8 mouse cellular contexts compared by ENCODE assay signal in the genomic region with DNA sequence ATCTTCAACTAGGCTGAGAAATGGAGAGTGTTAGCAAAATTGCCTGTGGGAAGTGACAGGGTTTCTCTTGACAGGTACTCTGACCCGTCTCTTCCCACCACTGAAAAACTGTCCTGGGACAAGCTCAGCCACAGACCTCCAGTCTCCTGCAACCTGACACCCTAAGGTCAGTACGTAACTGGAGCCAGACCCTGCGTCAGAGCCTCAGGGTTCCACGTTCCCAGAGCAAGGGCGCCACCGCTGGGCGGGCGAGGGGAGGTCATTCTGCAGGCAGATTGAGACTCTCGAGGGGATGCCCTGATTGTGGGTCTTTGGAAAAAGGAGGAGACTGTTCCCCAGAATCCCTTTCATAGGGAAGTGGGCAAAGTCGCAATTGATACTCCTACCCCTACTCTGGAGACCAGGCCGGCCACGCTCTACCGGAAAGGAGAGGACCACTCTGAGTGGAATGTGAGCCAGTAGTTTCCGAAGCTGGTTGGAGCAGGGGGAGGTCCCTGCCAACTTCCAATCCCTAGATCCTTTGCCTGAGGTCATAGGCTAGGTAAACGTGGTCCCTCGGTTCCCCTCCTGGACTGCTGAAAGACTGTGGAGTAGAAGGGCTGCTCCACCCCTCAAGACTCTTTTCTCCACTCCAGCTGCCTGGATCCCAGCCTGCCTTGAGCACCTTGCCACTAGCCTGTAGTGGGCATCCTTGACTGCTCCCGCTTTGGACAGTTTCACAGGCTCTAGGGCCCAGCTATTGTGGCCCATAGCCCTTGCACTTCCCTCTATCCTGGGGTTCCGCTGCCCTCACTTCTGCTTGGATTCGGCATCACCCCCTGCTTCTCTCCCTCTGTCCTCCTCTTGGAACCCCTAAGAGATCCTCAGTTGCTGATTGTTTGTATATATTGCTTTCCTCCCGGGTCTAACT.
DNase-seq lines count a peak whose midpoint lies in the region; ATAC-seq lines count a peak whose summit lies in the region.

No protein-coding gene starts in this region.

- no peak overlapping the region for H3K9ac ChIP-seq in forebrain, embryonic 13.5 days
- H3K9ac ChIP-seq in hindbrain, embryonic 12.5 days = no peak overlapping the region
- H3K9ac ChIP-seq in liver, embryonic 11.5 days (ENCODE audit: low read depth, low read length) = no peak overlapping the region

- ATAC-seq in forebrain, embryonic 13.5 days = no peak; the same call in 1 of the 2 replicates
- ATAC-seq in hindbrain, embryonic 12.5 days (ENCODE audit: low FRiP score) = peak; percentile 56; the same call in 1 of the 2 replicates
- peak; percentile 58 for ATAC-seq in liver, embryonic 11.5 days (replicated peaks; ENCODE audit: low FRiP score)

- no peaks in the 10 kb centered on the region for H3K9me3 ChIP-seq in forebrain, embryonic 13.5 days (replicated peaks)
- no peaks in the 10 kb centered on the region for H3K9me3 ChIP-seq in hindbrain, embryonic 12.5 days (replicated peaks)
- no peaks in the 10 kb centered on the region for H3K9me3 ChIP-seq in liver, embryonic 11.5 days (ENCODE audit: control insufficient read depth, low read length)

- no peak overlapping the region for H3K4me3 ChIP-seq in forebrain, embryonic 13.5 days
- no peak overlapping the region for H3K4me3 ChIP-seq in hindbrain, embryonic 12.5 days
- no peak overlapping the region for H3K4me3 ChIP-seq in liver, embryonic 11.5 days (ENCODE audit: low read depth, low read length)

- DNase-seq in layer of hippocampus, postnatal 10 days (ENCODE audit: low spot score in 2 of 2) = peak; percentile 55 to 64
- no peak for DNase-seq in layer of hippocampus, postnatal 36 days
- DNase-seq in WW6 (ENCODE audit: low read depth, low spot score) = peak; percentile 59
- DNase-seq in liver, embryonic 11.5 days (ENCODE audit: low spot score) = peak; percentile 53
- DNase-seq in skeletal muscle tissue, adult 2 months (ENCODE audit: low read depth, low spot score) = peak; percentile 65
- DNase-seq in cerebellum, adult 18-20 months = no peak

- H3K27me3 ChIP-seq in forebrain, embryonic 13.5 days = 0 out of 2 replicates have a peak, but pooled peaks cover 5% of the 10 kb centered on the region
- peaks cover 19% of the 10 kb centered on the region for H3K27me3 ChIP-seq in hindbrain, embryonic 12.5 days
- peaks cover 9% of the 10 kb centered on the region; the same call in 1 of the 2 replicates for H3K27me3 ChIP-seq in liver, embryonic 11.5 days (replicated peaks; ENCODE audit: control insufficient read depth, insufficient read depth, low read length)

- 16% methylated on average over 20 of the region's 20 CpGs for WGBS in forebrain, embryonic 13.5 days
- 14% methylated on average over 20 of the region's 20 CpGs for WGBS in hindbrain, embryonic 12.5 days
- WGBS in liver, embryonic 11.5 days = 14% methylated on average over 20 of the region's 20 CpGs

- no peaks in the 10 kb centered on the region for H3K36me3 ChIP-seq in forebrain, embryonic 13.5 days (ENCODE audit: poor library complexity, severe bottlenecking)
- no peaks in the 10 kb centered on the region for H3K36me3 ChIP-seq in hindbrain, embryonic 12.5 days
- no peaks in the 10 kb centered on the region for H3K36me3 ChIP-seq in liver, embryonic 11.5 days (ENCODE audit: control insufficient read depth, insufficient read depth, low read length)

- no peak overlapping the region for H3K27ac ChIP-seq in forebrain, embryonic 13.5 days
- H3K27ac ChIP-seq in hindbrain, embryonic 12.5 days = no peak overlapping the region
- no peak overlapping the region for H3K27ac ChIP-seq in liver, embryonic 11.5 days (ENCODE audit: low read depth, low read length)

- no peaks in the 10 kb centered on the region for H3K4me1 ChIP-seq in forebrain, embryonic 13.5 days
- H3K4me1 ChIP-seq in hindbrain, embryonic 12.5 days = no peaks in the 10 kb centered on the region
- H3K4me1 ChIP-seq in liver, embryonic 11.5 days (replicated peaks; ENCODE audit: control insufficient read depth, insufficient read depth, low read length) = no peaks in the 10 kb centered on the region; the same call in 1 of the 2 replicates

- peak overlapping the region; percentile 1; the same call in 1 of the 2 replicates for H3K4me2 ChIP-seq in forebrain, embryonic 13.5 days
- peak overlapping the region; percentile 13 for H3K4me2 ChIP-seq in hindbrain, embryonic 12.5 days (replicated peaks)
- H3K4me2 ChIP-seq in liver, embryonic 11.5 days = no peak overlapping the region

Comparison
In these comparisons a context has a peak if more than half of its experiments do, and no peak if none do; other contexts are left out.
1. DNase-seq: peak in layer of hippocampus, postnatal 10 days (2 of 2), WW6 (single experiment), liver, embryonic 11.5 days (single experiment) and skeletal muscle tissue, adult 2 months (single experiment); none in layer of hippocampus, postnatal 36 days (0 of 2) and cerebellum, adult 18-20 months (0 of 2).